ENCODE assay signal across 15 mouse cellular contexts in the genomic region with DNA sequence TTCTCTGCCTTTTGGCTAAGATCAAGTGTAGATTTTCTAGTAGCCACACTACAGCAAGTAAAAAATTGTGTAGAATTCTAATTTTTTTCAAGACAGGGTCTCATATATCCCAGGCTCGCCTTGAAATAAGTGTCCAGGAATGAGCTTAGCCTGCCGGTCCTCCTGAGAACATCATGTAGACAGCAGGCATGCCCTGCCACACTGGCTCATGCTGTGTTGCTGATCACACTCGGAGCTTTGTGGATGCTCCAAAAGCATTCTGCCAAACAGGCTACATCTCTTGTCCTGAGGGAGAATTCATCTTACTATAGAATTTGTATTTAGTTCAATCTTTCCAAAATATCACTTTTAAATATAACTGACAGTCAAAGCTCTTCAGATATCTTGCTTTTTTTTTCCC.
"Had no signal": no experiment of that assay in that cellular context is flagged by ENCODE, and none has a peak within 500 bp of the region (broad histone marks: within the 10 kb centered on the region; RNA-seq: fewer than 3 reads in every experiment).

No protein-coding gene starts in this region.

- DNase-seq: gastrocnemius, postnatal 10 days; gastrocnemius, postnatal 25 days; heart, adult 11 months; heart, adult 2 months; heart, postnatal 14 days; heart, postnatal 36 days; kidney, adult 11 months; kidney, adult 2 months; kidney, adult 9 months; kidney, postnatal 14 days; kidney, postnatal 36 days; layer of hippocampus, adult 9-11 months; layer of hippocampus, postnatal 36 days; left cerebral cortex, postnatal 4 days; lung, adult 18-20 months had no signal
